Mouse (Mus musculus): ENCODE data around the gene Cep55.
A peak's percentile ranks its signal among the peaks of the same experiment; 100 is the strongest.

The Cep55 gene

GRCm38 (mm10) chr19:38043281-38043981 is 11.4 kb upstream of the Cep55 start, which contains the start of gene Myof:
Myof (minus strand) TSS chr19:38043577.
- no peak for DNase-seq (ENCODE audit: low spot score in 2 of 2)

DNA sequence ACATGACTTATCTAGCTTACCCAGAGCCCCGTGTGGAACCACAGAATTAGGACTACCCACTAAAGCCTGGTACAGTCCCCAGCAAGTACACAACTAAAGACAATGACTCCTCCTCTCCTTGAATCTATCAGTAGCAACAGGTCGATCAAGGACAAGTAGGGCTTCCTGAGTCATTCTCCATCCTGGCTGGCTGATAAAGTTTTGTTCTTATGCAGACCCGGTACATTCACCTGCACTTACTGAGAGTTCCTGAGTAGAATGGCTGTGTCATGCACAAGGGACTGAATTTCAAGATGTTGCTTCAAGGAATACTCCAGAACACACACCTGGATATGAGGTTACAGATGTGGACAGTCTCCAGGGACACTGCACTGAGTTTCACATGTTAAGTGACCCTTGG is 9.6 kb upstream of the Cep55 start:
- no peak for DNase-seq (ENCODE audit: low spot score in 2 of 2)

DNA sequence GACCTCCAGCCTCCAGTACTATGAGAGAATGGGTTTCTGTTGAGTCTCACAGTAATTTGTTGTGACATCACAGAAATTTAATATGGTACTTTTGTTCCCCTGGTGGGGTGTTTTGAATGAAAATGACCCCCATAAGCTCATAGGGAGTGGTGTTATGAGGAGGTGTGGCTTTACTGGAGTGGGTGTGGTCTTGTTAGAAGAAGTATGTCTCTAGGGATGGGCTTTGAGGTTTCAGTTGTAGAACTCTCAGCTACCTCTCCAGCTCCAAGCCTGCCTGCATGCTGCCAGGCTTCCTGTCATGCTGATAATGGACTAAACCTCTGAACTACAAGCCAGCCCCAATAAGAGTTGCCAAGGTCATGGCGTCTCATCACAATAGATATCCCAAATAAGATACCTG is 5.1 kb upstream of the Cep55 start:
- no peak for DNase-seq (ENCODE audit: low spot score in 2 of 2)

GRCm38 (mm10) chr19:38053227-38054041 is 1.4 kb upstream of the Cep55 start:
- no peak for DNase-seq (ENCODE audit: low spot score in 2 of 2)

DNA sequence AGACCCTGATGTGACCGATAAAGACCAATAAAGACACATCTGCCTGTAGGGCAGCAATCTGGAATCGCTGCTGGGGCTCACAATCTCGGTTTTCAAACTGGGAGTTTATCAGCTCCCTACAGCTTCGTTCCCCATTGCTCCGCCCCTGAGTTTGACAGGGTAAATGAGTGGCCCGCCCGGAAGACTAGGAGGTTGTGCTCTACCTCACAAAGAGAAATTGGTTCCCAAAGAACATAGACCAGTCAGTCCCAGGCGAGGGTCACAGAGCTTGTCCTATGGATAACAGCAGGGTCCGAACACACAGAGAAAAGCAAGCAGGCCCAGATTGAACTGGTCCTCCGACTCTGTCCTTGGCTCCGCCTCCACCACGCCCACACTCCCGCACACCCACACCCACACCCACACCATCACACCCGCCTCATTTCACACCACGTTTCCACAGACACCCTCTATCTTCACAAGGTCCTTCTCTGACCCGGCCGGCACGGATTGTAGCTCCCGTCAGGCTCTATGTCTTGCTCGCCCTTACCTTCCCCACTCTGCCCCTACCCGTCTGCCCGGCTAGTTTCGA is 577 bp upstream of the Cep55 start:
- DNase-seq (ENCODE audit: low spot score in 2 of 2), result peak in 1 of 2 experiments; percentile 46

GRCm38 (mm10) chr19:38055798-38056197 is 987 bp downstream of the Cep55 start:
- DNase-seq (ENCODE audit: low spot score in 2 of 2), result no peak

DNA sequence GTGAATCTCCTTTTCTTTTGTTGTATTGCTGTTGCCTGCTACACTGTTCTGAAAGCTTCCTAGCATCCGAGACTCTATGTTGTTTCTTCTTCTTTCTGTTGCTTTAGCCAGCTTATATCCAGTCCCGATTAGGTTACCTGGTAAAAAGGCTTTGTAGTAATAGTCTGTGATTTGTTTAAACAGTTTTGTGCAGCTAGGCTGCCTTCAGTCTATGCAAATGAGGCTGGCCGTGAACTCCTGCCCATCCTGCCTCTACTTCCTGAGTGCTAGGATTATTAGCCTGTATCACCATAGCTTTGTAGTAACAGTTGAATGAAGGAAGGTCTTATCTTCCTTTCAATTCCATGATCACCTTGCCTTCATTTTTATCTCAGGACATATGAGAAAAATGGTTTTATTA is 1.5 kb downstream of the Cep55 start:
- no peak for DNase-seq (ENCODE audit: low spot score in 2 of 2)

DNA sequence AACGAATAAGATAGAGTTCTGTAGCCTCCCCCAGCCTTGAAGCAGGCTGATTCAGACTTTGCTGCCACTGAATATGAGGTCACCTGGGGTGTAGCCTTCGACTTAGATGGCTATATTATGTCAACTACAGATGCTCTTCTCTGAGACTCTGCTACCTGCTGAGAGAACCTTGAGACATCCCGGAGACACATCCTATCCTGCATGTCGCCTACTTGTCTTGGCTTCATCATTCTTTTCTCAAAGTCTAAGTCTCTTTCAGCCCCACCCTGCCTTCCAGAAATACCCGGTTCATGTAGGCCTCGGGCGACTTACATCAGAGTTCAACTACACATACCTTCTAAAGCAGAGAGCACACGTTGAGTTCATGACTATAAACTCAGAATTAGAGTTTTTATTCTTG is 2.1 kb downstream of the Cep55 start:
- no peak for DNase-seq (ENCODE audit: low spot score in 2 of 2)

DNA sequence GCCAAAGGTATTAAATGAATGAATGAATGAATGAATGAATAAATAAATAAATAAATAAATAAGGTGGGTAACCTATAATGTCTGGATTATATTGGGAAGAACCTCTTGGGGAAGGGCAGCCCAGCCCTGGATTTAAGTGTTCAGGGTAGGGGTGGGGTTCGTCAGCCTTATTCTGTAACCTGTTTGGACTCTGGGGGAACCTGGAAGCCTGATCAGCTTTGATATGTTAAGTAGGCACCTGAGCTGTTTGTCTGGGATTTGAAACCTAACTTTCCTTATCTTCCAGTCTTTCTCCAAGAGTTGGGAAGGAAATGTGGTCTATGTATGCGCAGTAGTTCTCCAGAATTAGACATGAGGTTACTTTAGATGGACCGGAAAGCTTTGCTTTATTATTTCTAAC is 8.4 kb downstream of the Cep55 start:
- no peak for DNase-seq (ENCODE audit: low spot score in 2 of 2)

- no peak for DNase-seq (ENCODE audit: low spot score in 2 of 2)
Observed at GRCm38 (mm10) chr19:38064051-38064450, 9.2 kb downstream of the Cep55 start.

DNA sequence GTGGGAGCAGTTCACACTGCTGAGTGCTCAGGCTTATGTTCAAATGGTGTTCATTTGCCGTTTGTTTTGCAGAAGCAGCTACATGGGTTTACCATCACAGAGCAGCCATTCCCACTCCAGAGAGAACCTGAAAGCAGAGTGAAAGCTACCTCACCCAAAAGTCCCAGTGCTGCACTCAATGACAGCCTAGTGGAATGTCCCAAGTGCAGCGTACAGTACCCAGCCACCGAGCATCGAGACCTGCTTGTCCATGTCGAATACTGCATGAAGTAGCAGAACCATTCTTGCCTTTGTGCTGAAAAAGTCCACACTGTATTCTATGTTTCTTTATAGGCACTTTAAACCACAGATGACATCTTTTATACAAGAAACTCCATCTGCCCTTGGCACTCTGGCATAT is 18.4 kb downstream of the Cep55 start:
- DNase-seq (ENCODE audit: low spot score in 2 of 2), result no peak

DNA sequence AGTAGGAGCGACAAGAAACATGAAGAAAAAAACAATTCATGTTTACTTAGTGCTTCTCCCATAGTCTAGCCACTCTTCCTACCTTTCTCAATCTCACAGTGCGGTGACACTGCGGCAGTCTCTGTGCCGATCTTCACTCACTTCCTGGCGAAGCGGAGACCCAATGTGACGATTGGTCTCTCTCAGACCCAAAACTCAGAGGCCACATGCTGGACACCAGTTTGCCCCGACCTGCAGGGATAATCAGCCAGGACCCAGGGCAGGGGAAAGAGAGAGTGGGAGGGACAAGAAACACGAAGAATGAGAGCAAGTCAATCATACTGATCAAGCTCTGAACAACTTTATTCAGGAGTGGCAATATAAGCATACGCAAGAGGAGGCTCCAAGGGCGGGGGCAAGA is 20.2 kb downstream of the Cep55 start:
- DNase-seq (ENCODE audit: low spot score in 2 of 2), result no peak

DNA sequence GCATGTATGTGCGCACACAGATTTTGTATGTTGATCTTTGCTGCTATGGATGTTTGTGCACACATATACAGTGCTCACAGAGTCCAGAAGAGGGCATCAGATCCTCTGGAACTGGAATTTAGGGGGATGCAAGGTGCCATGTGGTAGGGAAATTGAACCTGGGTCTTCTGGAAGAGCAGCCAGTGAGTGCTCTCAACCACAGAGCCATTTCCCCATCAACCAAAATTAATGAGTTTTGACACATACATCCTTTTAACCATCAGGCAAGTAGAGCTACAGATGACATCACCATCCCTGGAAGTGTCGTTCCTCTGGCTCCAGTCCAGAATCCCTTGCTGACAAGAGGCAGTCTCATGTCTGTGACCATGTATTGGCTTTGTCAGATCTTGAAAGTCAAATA is 21.4 kb downstream of the Cep55 start:
- no peak for DNase-seq (ENCODE audit: low spot score in 2 of 2)

GRCm38 (mm10) chr19:38077851-38078540 is 23.2 kb downstream of the Cep55 start:
- no peak for DNase-seq (ENCODE audit: low spot score in 2 of 2)

GRCm38 (mm10) chr19:38081361-38081760 is 26.6 kb downstream of the Cep55 start:
- no peak for DNase-seq (ENCODE audit: low spot score in 2 of 2)

- no peak for DNase-seq (ENCODE audit: low spot score in 2 of 2)
Observed at GRCm38 (mm10) chr19:38082931-38083525, 28.2 kb downstream of the Cep55 start.

DNA sequence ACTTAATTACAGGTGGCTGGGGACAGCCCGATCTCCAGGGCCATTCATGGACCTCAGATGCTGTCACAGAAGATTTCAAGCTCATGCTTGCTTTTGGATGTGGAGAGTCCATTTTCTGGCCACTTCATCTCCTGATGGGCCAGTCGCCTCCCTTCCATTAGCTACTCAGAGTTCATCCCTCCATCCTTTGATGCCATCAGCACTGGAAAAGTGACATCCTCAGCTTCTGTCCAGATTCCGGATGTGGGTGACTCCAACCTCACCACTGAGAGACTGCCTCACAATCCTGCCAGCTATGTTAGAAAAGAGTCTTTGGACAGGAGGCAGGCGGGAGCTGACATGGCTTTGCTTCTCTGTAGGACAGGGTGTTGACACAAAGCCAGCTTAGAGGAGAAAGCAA is 31.0 kb downstream of the Cep55 start:
- DNase-seq (ENCODE audit: low spot score in 2 of 2), result no peak

- peak in 1 of 2 experiments; percentile 11 for DNase-seq (ENCODE audit: low spot score in 2 of 2)
Observed at GRCm38 (mm10) chr19:38086948-38087551, 32.2 kb downstream of the Cep55 start.

DNA sequence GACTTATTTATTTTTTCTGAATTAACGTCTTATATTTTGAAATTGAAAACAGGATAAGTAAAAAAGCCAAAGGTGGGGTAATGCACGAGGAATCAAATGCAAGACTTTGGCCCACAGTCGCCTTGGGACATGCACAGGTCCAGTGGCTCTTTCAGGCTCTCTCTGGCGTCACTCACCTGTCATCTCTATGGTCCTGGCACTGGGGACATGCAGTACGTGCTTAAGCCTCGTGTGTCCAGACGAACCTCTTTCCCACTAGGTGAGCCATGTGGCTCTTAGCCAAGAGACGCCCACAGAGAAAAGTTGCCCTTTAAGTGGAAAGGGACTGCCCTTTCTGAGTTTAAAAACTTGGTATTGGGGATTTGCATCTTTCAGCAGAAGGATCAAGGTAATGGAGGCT is 34.5 kb downstream of the Cep55 start:
- DNase-seq (ENCODE audit: low spot score in 2 of 2), result no peak

DNA sequence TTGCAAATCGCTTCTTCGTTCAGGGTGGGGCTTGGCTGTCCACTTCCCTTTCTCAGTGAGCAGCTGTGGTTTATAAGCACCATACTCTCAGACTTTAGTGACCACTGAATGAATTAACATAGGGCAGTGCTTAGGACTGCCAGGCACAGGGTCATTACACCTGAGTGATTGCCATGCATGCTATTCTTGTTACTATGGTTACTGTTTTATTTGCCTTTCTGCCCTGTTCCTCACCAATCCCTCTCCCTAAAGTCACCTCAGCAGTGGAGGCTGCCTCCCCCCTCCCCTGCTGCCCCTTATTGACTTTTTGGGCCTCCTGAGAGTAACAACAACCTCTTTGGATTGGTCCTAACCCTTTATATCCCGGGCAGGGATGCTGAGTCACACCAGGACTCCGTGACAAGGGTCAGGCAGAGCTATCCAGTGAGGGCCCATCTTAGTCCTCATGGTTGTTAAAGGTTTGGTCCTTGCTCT is 36.7 kb downstream of the Cep55 start:
- DNase-seq (ENCODE audit: low spot score in 2 of 2), result no peak

DNA sequence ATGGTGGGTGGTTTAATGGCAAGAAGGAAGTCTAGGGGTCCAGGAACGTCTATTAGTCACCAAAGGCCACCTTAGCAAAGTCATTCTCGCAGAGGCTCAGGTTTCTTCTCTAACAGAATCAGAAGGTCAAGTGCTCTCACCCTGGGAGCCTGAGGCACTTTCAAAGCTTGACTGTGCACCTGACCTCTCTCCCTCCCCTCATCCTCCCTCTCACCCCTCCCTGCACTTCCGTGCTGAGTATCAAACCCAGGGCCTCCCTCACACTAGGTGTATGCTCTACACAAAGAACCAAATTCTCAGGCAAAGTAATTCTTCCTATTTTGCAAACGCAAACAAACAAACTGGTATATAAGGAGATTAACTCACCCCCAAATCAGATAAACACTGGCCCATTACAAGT is 41.4 kb downstream of the Cep55 start:
- DNase-seq (ENCODE audit: low spot score in 2 of 2), result no peak

Measured in right cerebral cortex, postnatal 36 days (tissue).